Mouse (Mus musculus) embryonic facial prominence, embryonic 13.5 days (tissue): Measurements from ENCODE around the gene Crim1. TPM values are rescaled to one million over a fixed set of nuclear protein-coding genes. Genes with fewer than 3 reads are reported as not detected.
A peak's percentile ranks its signal among the peaks of the same experiment; 100 is the strongest.

Experiments used
- ATAC-seq: fragments of 200-750 bp; cut with Nextera tagmentation; 2 replicates; pipeline ENCODE4 v1.8.0; 2017; ENCODE audit warnings: low read depth; ENCODE audit not compliant: insufficient number of reproducible peaks, insufficient read depth, low FRiP score, low TSS enrichment
- H3K27ac ChIP-seq: fragments of 300-500 bp; sonication (generic); 2 replicates; pipeline ENCODE4 v1.5.1; 2015; ENCODE audit warnings: moderate library complexity, mild to moderate bottlenecking, inconsistent platforms
- H3K27me3 ChIP-seq: fragments of 300-500 bp; sonication (generic); 2 replicates; pipeline ENCODE4 v1.6.1; 2015; ENCODE audit warnings: mild to moderate bottlenecking, inconsistent platforms
- H3K36me3 ChIP-seq: fragments of 300-500 bp; sonication (generic); 2 replicates; pipeline ENCODE4 v1.6.1; 2015; ENCODE audit warnings: mild to moderate bottlenecking, inconsistent platforms
- H3K4me1 ChIP-seq: fragments of 300-500 bp; sonication (generic); 2 replicates; pipeline ENCODE4 v1.6.1; 2015; ENCODE audit warnings: inconsistent platforms
- H3K4me2 ChIP-seq: fragments of 300-500 bp; sonication (generic); 2 replicates; pipeline ENCODE4 v1.6.1; 2015; ENCODE audit warnings: moderate library complexity, mild to moderate bottlenecking, inconsistent platforms
- H3K4me3 ChIP-seq: fragments of 300-500 bp; sonication (generic); 2 replicates; pipeline ENCODE4 v1.5.1; 2015; ENCODE audit warnings: mild to moderate bottlenecking, inconsistent platforms
- H3K9ac ChIP-seq: fragments of 300-500 bp; sonication (generic); 2 replicates; pipeline ENCODE4 v1.6.1; 2015; ENCODE audit warnings: mild to moderate bottlenecking, inconsistent platforms
- H3K9me3 ChIP-seq: fragments of 300-500 bp; sonication (generic); 2 replicates; pipeline ENCODE4 v1.6.1; 2016; ENCODE audit warnings: inconsistent platforms
- WGBS: fragments of 180-500 bp; shearing (Covaris S2); methylation state at CpG from one replicate; pipeline ENCODE4 v1.1.7; 2015; ENCODE audit warnings: mixed read lengths; 5-methylcytosine and 5-hydroxymethylcytosine counted together
- polyA plus RNA-seq: library from polyadenylated mRNA; unstranded; fragments of >200 nt; fragmentation: Nextera tagmentation; extraction: Ambion mirVana; gene quantifications from 2 replicates; pipeline ENCODE4 v1.2.1, GENCODE M21; 2015

Gene Crim1
- 6.5 and 7.7 TPM in 2 replicates for polyA plus RNA-seq

DNA sequence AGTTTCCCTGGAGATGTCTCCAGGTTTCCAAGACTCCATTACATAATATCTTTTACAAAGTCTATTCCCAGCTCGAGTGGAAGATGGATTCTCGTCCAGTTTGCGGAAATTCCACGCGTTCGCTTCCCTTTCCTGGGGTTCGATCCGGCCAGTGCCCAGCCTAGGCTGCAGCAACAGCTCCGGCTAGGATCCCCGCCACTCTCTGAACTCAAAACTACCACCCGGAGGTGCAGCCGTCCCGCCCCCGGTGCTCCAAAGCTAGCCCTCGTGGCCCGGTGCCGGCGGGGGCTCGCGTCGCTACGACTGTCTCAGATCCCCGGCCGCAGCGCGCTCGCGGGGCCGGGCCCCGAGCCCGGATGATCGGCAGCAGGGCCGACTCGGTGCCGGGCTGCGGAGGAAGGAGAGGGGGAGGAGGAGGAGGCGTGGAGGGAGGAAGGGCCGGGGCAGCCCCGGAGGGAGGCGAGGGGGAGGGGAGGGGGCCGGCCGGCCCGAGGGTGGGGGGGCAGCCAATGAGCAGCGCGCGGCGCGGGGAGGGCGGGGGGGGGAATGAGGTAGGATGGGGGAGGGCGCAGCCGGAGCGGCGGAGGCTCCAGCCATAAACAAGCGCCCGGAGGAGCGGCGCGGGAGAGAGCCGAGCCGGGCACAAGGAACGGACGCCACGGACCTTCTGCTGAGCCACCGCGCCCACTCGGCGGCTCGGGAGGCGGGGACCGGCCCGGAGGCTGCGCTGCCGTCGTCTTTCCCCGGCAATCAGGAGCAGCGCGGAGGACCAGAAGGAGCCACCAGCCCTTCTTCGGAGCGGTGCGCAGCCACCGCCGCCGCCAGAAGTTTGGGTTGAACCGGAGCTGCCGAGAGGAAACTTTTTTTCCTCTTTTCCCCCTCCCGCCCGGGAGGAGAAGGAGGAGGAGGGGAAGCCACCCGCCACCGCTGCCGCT lies at the start of gene Crim1:
Crim1 (plus strand) TSS at position 623 of the 935 bp plus-strand sequence.
- ATAC-seq = peak; percentile 75
- H3K27ac ChIP-seq = peak within 1 kb of the TSS; percentile 98
- WGBS = under 1% methylated on average over 70 of the region's 90 CpGs
- peaks cover 29% of the 10 kb centered on the region for H3K4me1 ChIP-seq
- peak within 1 kb of the TSS; percentile 81 for H3K4me3 ChIP-seq
- H3K9ac ChIP-seq = peak within 1 kb of the TSS; percentile 87
- H3K27me3 ChIP-seq = peaks cover 13% of the 10 kb centered on the region
- no peaks in the 10 kb centered on the region for H3K9me3 ChIP-seq
- no peaks in the 10 kb centered on the region for H3K36me3 ChIP-seq
- H3K4me2 ChIP-seq = peak within 1 kb of the TSS; percentile 97

DNA sequence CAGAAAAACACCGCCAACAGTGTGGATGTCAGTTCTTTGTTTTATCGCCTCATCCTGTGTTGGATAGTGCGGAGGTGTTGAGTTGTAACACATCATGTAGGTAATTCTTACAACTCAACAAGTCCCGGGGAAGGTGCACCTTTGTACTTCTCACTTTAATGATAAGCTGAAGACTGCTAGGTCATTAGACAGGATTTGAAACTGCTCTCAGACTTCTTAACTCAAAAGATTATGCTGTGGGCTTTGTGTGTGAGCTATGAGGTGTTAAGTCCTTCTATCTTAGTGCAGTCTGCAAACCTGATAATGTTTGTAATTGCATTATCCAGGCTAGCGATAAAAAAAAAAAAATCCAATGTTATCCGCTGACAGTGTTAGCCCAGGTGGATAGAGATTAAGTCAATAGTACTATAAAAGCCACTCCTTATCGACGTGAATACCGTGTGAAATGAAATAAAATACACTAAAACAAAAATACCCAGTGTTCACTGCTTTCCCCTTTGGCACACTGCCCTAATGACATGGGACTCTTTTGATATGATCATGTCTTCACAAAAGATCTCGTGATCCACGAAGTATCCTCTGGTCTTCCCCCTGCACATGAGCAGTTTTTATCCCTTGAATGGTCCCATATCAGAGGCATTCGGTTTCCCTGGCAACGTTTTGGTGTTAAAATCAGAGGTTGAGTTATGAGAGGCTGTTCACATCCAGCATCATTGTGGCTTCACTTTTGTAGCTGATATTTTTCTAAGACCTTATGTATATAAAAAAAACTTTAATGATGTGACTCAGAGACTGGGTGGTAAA lies 48.4 kb upstream of the Crim1 start:
- no peak overlapping the region for H3K4me3 ChIP-seq
- no peak overlapping the region for H3K9ac ChIP-seq
- H3K4me2 ChIP-seq = no peak overlapping the region
- H3K4me1 ChIP-seq = no peaks in the 10 kb centered on the region
- no peaks in the 10 kb centered on the region for H3K27me3 ChIP-seq
- no peak overlapping the region for H3K27ac ChIP-seq
- WGBS = 83% methylated on average over 13 of the region's 13 CpGs
- no peak for ATAC-seq
- no peaks in the 10 kb centered on the region for H3K36me3 ChIP-seq
- no peaks in the 10 kb centered on the region for H3K9me3 ChIP-seq

DNA sequence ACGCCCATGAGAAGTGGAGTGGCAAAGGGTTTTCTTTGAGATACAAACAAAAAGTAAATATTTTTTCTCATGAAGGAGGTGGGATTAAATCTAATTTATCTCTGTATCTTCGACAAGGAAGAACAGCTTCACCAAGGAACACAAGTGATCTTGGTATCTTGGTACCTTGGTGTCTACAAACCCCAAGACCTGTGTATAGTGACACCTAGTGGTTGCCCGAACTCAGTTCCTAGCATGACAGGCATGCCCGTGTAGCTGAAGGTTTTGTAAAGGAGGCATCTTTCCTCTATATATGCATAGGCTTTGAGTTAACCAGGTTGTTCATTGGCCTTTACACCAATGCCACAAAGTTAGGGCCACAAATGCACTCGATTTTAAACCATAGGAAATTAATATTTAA lies 36.8 kb upstream of the Crim1 start:
- H3K4me2 ChIP-seq = no peak overlapping the region
- H3K9ac ChIP-seq = no peak overlapping the region
- ATAC-seq = no peak
- H3K4me3 ChIP-seq = no peak overlapping the region
- H3K4me1 ChIP-seq = no peaks in the 10 kb centered on the region
- no peaks in the 10 kb centered on the region for H3K9me3 ChIP-seq
- no peak overlapping the region for H3K27ac ChIP-seq
- 34% methylated on average over 5 of the region's 5 CpGs for WGBS
- H3K27me3 ChIP-seq = no peaks in the 10 kb centered on the region
- H3K36me3 ChIP-seq = no peaks in the 10 kb centered on the region

DNA sequence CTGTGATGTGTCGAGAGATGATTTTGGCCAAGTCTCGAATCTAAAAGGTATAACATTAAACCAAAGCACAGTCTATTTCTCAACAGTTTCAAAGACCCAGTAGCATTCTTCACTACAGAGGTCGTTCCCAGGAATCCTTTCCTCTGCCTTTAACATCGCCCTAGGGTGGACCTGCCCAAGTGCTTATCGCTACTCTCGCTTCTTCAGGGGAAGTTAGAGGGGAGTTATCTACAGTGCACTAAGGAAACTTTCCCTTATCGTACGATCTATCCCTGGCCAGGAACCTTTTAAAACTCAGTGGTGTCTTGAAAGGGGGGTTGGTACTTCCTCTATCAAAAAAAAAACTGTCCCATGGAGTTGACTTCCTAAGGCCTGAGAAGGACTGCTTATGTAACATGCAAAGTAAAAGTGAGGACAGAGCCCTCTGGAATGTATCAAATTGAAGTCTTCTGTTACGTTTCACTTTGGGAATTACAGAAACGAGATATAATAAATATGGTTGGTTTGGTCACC lies 36.3 kb upstream of the Crim1 start:
- Histone ChIP-seq H3K27ac (no peak overlapping the region), H3K4me2 (no peak overlapping the region), H3K4me3 (no peak overlapping the region), H3K4me1 (no peaks in the 10 kb centered on the region), H3K9ac (no peak overlapping the region), H3K36me3 (no peaks in the 10 kb centered on the region), H3K9me3 (no peaks in the 10 kb centered on the region), H3K27me3 (no peaks in the 10 kb centered on the region)
- WGBS = 79% methylated on average over 10 of the region's 10 CpGs
- no peak for ATAC-seq

DNA sequence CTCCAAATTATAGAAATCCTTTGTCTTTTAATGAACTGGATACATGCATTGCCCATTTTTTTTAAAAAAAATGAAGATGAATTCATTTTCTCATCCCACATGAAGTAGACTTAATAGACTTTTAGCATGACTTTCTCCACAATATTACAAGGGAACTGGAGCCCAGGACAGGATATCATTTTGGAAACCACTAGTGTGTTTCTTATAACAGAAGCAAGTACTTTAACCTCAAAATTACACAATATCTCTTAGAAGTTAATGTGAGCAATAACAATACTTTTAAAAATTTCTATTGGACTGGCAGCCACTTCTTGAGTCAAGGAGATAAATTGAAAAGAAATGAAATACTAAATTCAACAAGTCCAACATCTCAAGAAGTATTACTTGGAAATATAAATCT lies 34.2 kb upstream of the Crim1 start:
- Histone ChIP-seq H3K27ac (no peak overlapping the region), H3K4me3 (no peak overlapping the region), H3K27me3 (no peaks in the 10 kb centered on the region), H3K9ac (no peak overlapping the region), H3K9me3 (no peaks in the 10 kb centered on the region), H3K4me1 (no peaks in the 10 kb centered on the region), H3K36me3 (no peaks in the 10 kb centered on the region), H3K4me2 (no peak overlapping the region)
- no peak for ATAC-seq

DNA sequence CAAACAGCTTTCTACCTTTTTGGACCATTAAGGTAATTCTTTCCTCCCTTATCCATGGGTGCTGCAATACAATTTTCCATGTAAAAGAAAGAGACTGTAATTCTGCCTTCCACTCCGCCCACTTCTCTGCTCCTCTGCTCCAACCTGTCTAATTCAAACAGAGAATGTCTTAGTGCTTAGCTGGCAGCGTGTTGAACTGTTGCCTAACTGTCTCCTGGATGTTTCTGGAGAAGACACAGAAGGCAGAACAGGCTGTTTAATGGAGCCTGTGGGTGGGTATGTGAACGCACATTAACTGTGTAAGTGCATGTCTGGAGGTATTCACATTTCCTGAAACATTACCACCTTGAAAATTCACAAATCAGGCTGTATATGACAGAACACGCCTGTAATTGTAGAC lies 33.5 kb upstream of the Crim1 start:
- Histone ChIP-seq H3K4me1 (no peaks in the 10 kb centered on the region), H3K27ac (no peak overlapping the region), H3K9me3 (no peaks in the 10 kb centered on the region), H3K4me2 (no peak overlapping the region), H3K9ac (no peak overlapping the region), H3K27me3 (no peaks in the 10 kb centered on the region), H3K36me3 (no peaks in the 10 kb centered on the region), H3K4me3 (no peak overlapping the region)
- no peak for ATAC-seq
- WGBS = 69% methylated on average over 4 of the region's 4 CpGs

DNA sequence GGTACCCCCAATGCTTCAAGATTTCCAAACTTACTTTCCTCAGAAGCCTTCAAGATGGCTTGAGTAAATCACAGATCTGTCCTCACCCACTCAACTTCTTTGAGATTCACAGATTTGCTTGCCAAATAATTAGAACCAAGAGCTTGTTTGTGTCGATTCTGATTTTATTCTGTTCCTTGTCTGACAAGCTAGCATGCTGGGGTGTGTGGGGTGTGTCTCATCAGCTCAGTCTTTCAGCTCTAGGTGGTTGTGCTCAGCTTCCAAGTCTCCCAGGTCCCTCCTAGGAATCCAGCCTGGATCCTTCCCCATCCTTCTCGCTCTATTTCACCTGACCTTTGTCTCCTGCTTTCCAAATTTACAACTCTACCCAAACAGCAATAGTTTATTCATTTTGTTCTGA lies 27.7 kb upstream of the Crim1 start:
- WGBS = 73% methylated on average over 2 of the region's 2 CpGs
- H3K9me3 ChIP-seq = no peaks in the 10 kb centered on the region
- H3K4me3 ChIP-seq = no peak overlapping the region
- H3K9ac ChIP-seq = no peak overlapping the region
- no peak overlapping the region for H3K27ac ChIP-seq
- no peaks in the 10 kb centered on the region for H3K4me1 ChIP-seq
- H3K36me3 ChIP-seq = no peaks in the 10 kb centered on the region
- H3K4me2 ChIP-seq = no peak overlapping the region
- H3K27me3 ChIP-seq = no peaks in the 10 kb centered on the region
- ATAC-seq = no peak

DNA sequence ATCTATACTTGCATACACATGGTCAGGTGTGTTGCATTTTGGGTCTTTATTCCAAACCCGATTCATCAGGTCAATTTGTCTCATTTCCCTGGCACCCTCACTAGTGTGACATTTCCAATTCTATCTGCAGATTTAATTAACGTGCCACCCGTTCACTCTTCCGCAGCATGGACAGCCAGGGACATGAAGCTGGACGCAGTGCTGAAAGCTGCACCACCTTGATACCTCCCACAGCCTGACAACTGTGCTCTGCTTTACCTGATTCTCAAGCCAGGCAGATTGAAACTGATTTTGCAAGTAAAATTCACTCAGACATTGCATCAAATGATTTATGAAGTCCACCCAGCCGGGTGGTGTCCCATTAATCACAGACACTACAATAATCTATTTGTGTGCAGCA lies 19.3 kb upstream of the Crim1 start:
- 87% methylated on average over 6 of the region's 6 CpGs for WGBS
- ATAC-seq = no peak
- Histone ChIP-seq H3K27ac (no peak overlapping the region), H3K27me3 (no peaks in the 10 kb centered on the region), H3K36me3 (no peaks in the 10 kb centered on the region), H3K4me1 (no peaks in the 10 kb centered on the region), H3K4me2 (no peak overlapping the region), H3K9ac (no peak overlapping the region), H3K9me3 (no peaks in the 10 kb centered on the region), H3K4me3 (no peak overlapping the region)

DNA sequence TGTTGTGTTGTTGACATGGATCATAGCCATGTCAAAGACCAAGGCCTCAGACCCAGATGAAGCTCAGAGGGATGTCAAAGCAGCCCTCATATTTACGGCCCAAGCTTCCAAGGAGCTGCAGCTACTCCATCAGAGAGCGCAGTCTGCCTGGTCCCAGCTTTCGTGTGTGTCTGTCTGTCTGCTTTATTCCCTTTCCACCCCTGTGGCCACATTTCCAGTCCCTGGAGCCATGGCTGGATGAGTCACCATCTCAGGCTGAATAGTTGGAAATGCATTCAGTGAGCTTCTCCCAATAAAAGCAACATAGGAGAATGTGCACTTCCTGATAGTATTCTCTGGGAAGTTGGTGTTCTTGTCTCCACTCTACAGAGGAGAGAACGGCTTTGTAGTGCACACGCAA lies 3.9 kb upstream of the Crim1 start:
- H3K9me3 ChIP-seq = no peaks in the 10 kb centered on the region
- H3K4me2 ChIP-seq = no peak overlapping the region
- no peak overlapping the region for H3K9ac ChIP-seq
- H3K36me3 ChIP-seq = no peaks in the 10 kb centered on the region
- 87% methylated on average over 5 of the region's 5 CpGs for WGBS
- no peak overlapping the region for H3K4me3 ChIP-seq
- no peak overlapping the region for H3K27ac ChIP-seq
- peaks cover 13% of the 10 kb centered on the region for H3K27me3 ChIP-seq
- no peak for ATAC-seq
- 0 out of 2 replicates have a peak, but pooled peaks cover 6% of the 10 kb centered on the region for H3K4me1 ChIP-seq

DNA sequence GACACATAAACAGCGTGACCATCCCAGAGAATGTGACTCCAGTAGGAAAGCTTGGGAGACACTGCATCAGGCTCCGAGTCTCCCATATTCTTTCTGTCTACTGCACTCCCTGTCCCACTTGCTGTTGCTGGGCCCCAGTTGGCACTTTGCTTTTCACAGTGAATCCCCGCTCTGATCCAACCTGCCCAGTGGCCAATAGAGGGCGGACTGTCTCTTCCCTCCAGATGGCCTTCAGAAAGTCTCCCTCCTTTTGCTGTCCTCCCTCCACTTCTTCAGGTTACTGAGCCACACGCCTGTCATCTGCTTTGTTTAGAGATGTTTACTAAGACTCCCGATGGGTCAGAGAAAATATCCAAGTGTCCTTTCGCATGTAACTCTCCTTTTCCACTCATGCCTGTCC lies 2.9 kb upstream of the Crim1 start:
- no peak overlapping the region for H3K9ac ChIP-seq
- H3K27ac ChIP-seq = no peak overlapping the region
- H3K4me3 ChIP-seq = no peak overlapping the region
- no peak for ATAC-seq
- WGBS = 23% methylated on average over 7 of the region's 7 CpGs
- no peaks in the 10 kb centered on the region for H3K36me3 ChIP-seq
- peaks cover 11% of the 10 kb centered on the region for H3K4me1 ChIP-seq
- no peaks in the 10 kb centered on the region for H3K9me3 ChIP-seq
- H3K4me2 ChIP-seq = no peak overlapping the region
- peaks cover 13% of the 10 kb centered on the region for H3K27me3 ChIP-seq

DNA sequence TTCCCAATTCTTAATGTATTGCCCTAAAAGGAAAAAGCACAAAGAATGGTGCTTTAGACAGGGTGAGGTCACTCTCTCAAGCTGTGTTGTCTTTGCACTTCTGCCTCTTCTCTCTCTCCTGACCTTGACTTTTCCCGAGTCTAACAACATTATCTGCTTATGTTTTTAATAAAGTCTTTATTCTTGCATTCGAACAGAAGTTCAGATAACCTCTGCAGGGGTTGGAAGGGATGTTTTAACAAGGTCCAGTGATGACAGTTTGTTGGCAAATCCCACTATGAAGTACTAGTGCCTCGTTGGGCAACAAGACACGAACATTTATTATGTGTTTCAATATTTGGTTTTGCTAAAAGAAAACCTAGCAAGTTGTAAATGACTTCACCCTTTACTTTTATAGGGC lies 1.9 kb upstream of the Crim1 start:
- H3K9me3 ChIP-seq = no peaks in the 10 kb centered on the region
- WGBS = 55% methylated on average over 4 of the region's 4 CpGs
- no peak for ATAC-seq
- no peaks in the 10 kb centered on the region for H3K36me3 ChIP-seq
- no peak overlapping the region for H3K27ac ChIP-seq
- peaks cover 13% of the 10 kb centered on the region for H3K27me3 ChIP-seq
- H3K4me1 ChIP-seq = peaks cover 21% of the 10 kb centered on the region
- H3K4me2 ChIP-seq = no peak overlapping the region
- no peak overlapping the region for H3K4me3 ChIP-seq
- no peak overlapping the region for H3K9ac ChIP-seq
